Mouse (Mus musculus) embryonic fibroblast, embryonic 13.5 days (primary cell): ENCODE measurements around the gene Pdzd9.

Experiments
- CTCF ChIP-seq: IDR thresholded peaks from 2 replicates; pipeline ENCODE4 v1.5.1; 2011; ENCODE audit warnings: mild to moderate bottlenecking, control low read depth, low read length, moderate library complexity, borderline replicate concordance; ENCODE audit not compliant: insufficient read depth
- POLR2A ChIP-seq: IDR thresholded peaks from 2 replicates; pipeline ENCODE4 v1.6.1; 2011; ENCODE audit warnings: low read depth, mild to moderate bottlenecking, control low read depth, low read length, moderate library complexity

- no peak for TF ChIP-seq CTCF
- TF ChIP-seq POLR2A = no peak
Measured at GRCm38 (mm10) chr7:120685227-120685626, 15.1 kb upstream of the Pdzd9 start.
